Mouse (Mus musculus) layer of hippocampus, adult 9-11 months (tissue): ENCODE results near the gene Tns1.
A peak's percentile ranks its signal among the peaks of the same experiment; 100 is the strongest.

Source experiments
- DNase-seq: peaks from one replicate; pipeline ENCODE4 v3.0.0; 2022

The Tns1 gene

DNA sequence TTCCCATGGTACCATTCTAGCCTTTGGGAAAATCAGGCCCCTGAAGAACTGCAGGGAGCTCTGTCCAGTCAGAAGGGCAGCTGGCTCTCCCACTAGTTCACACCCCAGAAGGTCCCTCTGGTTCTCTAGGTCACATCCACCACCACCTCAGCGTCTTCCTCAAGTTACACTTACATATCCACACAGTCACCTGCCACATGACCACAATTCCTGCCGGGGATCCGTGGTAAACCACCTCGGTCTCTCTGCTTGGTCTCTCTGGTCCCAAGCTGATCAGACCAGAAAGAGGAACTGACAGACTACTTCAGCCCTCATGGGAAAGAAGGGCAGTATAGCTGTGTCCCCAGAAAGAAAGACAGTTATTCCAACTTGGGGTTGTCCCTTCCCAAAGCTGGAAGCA, 68.7 kb downstream of the Tns1 start:
- DNase-seq: no peak

- DNase-seq: no peak
Measured at GRCm38 (mm10) chr1:74054471-74054870, 69.8 kb downstream of the Tns1 start.

- no peak for DNase-seq
Measured at GRCm38 (mm10) chr1:74054007-74054406, 70.2 kb downstream of the Tns1 start.

- peak; percentile 56 for DNase-seq
Measured at GRCm38 (mm10) chr1:74053068-74053467, 71.2 kb downstream of the Tns1 start.

DNA sequence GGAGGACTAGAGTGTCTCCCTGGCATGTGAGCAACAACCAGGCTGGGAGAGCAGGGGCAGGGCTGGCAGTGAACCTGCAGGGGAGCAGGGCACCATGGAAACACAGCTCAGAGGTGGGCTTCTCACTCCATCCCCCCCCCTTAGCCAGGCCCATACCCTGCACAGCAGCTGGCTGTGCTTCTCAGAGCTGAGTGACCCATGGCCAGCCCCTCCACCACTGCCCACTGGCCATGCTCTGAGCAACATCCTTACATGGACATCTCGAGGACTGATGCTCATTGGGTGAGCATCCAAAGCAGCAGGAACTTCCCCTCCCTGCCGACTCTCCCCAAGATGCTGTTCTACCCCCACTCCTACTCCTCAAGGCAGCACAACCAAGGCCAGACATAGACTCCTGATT, 72.9 kb downstream of the Tns1 start:
- DNase-seq: no peak

DNA sequence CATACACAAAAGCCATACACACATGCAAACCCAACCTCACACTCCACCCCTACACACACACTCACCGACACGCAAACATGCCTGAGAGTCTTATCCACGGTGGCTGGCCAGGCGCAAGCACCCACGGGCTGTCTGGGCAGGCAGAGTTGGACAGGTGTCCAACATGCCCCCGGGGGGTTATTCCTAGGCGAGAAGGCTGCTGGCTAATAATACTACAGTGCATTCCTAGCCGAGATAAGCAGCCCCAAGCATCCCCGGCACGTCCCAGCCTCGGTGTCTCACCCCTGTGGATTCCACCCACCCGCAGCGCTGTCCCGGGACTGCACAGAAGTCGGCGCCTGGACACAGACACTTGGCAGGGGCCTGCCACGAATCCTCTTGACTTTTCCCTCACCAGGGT, 74.8 kb downstream of the Tns1 start:
- DNase-seq: no peak

- DNase-seq: no peak
Measured at GRCm38 (mm10) chr1:74047722-74048121, 76.5 kb downstream of the Tns1 start.

- DNase-seq: no peak
Measured at GRCm38 (mm10) chr1:74047311-74047710, 76.9 kb downstream of the Tns1 start.

GRCm38 (mm10) chr1:74045034-74045433, 79.2 kb downstream of the Tns1 start:
- DNase-seq: no peak

DNA sequence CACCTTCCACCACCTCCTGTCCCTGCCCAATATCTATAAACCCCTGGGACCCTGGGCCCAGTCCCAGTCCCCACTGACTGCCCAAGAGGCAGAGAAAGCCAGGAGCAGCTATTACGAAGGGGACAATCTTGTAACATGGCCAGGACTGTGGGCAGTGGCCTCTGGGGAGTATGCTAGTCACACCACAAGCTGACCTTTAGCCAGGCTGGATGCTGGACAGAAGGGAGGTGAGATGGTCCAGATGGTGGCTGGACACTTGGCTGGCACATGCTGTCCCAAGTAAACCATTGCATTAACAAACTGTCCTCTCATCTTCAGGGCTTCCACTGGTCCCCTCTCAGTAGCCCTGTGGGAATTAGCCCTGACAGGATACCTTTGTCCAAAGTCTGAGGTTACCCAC, 79.8 kb downstream of the Tns1 start:
- DNase-seq: no peak

- no peak for DNase-seq
Measured at GRCm38 (mm10) chr1:74043584-74044105, 80.6 kb downstream of the Tns1 start.

DNA sequence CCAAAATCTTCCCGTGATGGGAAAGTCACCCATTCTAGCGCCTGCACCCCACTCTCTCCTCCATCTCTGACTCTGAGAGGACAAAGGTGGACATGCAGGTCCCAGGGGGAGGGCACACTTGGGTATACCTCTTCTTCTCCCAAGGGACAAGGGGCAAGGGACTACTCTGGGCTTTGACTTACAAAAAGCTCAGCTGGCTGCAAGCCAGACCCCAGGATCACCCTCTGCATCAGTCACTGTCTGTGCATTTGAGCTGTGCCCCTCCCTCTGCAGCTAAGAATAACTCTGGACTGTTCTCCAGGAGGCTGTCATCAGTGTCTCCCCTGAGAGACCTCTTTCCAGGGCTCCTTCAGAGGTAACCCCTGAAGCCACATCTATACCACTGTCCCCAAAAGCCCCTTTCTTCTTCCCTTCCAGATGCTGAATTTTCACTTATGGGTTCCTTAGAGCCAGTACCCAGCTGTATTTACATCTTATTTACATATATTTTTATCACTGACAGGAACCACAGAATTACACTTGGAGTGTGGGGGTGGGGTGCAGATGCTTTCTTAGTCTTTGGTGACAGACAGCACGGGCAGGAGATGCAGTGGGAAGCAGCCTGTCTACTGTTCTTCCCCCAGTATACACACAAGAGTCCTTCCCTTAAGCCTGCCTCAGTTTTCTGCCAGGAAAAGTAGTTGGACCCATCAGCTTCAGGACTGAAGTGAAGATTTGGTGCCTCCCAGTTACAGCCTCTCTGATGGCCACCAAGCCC, 81.4 kb downstream of the Tns1 start:
- DNase-seq: peak; percentile 35

GRCm38 (mm10) chr1:74041692-74042091, 82.6 kb downstream of the Tns1 start:
- DNase-seq: no peak

GRCm38 (mm10) chr1:74041178-74041577, 83.1 kb downstream of the Tns1 start:
- no peak for DNase-seq

DNA sequence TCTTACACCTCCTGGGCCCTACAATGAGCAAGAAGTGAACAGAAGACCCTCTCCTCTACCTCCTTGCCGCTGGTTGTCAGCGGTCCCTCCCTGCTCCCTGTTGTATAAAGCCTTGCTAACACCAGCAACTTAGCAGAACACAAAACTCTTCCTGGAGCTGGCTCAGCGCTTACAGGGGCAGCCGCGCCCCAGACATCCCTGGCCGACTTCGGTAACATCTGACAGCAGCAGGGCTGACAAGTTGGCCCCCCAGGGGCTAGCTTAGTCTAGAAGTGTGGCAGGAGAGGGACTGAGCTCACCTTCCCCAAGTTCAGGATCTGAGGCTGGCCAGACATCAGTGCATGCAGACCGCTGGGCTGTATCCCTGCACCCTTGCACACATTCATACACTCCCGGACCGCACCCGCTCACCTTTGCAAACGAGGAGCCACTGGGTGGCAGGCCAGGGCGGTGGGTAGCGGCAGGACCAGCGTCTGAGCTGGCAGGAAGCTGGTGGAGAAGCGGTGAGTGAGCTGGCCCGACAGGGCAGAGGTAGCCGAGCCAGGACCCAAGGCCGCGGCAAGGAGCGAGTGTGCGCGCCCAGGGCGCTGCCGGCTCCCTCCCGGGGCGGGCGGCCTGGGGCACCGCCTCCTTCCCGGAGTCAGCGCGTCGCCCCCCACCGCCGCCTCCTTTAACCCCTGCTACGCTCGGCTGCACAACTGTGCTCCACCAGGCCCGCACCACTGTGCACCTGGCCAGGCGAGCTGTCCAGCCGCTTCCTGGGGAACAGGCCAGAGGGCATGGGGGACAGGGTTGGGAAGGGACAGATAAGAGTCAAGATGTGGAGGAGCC, 87.5 kb downstream of the Tns1 start:
- no peak for DNase-seq

DNA sequence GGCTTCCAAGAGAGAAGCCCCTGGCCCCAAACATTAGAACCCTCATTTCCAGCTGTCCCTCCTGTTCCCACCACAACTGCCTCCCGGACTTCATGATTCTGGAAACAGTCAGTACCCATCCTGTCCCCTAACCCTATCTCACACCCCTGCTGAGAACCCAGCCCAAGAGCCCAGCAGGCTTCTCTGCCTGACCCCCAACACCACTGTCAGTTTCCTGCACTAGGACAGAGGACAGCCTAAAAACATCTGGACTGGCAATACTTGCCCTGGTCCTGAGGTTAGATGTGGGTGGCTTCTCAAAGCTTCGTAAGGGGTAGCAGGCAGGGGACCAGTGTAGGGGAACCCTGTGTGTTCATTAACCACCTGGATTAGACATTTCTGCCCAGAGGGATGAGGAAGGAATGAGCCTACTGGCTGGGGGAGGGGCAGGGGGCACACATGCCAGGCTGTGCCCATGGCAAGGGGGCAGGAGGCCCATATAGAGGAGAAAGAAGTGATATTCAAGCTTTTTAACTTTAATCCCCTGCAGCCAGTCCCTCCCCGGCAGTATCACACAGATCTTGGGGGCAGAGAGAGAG, 88.2 kb downstream of the Tns1 start:
- no peak for DNase-seq

DNA sequence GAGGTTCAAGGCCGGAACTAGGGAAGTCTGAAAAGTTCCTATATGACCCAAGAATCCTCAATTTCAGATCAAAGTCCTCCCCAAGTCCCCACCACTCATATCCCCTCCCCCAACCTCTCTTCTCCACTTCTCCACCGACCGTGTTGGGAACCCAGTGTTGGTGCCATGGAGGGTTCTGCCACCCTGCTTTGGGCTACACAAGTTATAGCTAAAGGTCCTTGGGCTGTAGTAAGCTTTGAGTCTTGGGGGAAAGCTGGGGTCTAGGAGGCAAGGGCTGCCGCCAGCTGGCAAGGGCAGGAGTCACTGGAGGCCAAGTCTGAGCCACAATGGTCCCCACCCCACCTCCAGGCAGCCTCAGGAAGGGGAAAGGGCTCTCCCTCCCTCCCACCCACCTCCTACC, 88.8 kb downstream of the Tns1 start:
- no peak for DNase-seq

- DNase-seq: peak; percentile 40
Measured at GRCm38 (mm10) chr1:74034736-74035135, 89.5 kb downstream of the Tns1 start.

- no peak for DNase-seq
Measured at GRCm38 (mm10) chr1:74034211-74034610, 90.0 kb downstream of the Tns1 start.

DNA sequence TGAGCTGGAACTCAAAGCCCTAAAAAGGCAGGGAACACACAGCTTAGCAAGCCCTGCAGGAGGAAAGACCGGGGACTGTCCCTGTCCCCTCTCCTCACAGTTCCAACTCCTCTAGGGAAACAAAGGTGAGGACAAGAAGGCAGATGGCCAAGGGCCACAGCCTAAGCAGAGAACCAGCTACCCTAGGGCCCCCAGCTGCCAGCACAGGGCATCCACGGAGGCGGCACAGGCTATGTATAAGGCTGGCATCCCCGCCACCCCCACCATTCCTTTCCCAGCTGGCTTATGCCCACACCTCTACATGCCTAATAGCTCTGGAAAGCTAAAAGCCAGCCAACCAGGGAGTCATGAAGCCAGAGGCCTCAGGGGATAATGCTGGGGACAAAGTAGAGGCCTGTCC, 90.8 kb downstream of the Tns1 start:
- DNase-seq: no peak

- peak; percentile 45 for DNase-seq
Measured at GRCm38 (mm10) chr1:74032966-74033365, 91.3 kb downstream of the Tns1 start.

DNA sequence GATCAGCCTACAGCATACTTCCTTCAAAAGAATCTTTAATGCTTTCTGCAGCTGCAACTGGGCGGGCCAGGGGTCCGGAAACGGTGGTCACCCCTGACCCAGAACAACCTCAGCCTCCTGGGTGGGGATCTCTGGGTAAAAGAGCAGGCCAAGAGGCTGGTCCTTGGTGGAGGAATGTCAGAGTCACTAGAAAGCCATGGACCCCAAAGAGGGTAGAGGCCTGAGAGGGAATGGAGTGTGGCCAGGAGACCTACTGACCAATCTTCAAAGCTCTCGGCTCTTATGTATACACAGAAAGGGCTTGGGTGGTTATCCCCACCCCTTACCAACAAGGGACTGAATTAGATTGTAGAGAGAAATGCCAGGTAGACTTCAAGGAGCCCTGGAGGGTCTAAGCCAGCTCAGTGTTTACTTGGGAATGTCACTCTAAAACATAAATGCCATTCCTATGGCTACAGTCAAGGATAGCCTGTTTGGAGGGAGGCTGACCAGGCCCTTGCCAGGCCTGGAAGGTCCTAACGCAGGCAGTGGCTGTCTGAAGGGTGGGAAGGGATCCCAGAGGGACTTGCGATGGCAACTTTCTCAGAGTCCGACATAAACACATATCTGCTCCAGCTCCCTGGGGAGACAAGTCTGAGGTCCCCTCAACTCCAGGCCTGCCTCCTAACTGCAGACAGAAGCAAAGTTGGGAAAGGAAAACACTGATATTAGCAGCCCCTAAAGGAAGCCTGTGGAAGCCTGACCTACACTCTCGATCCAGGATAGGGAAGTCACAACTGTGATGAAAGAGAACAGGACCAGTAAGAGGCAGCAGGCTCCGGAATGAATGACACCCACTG, 92.3 kb downstream of the Tns1 start:
- DNase-seq: no peak

DNA sequence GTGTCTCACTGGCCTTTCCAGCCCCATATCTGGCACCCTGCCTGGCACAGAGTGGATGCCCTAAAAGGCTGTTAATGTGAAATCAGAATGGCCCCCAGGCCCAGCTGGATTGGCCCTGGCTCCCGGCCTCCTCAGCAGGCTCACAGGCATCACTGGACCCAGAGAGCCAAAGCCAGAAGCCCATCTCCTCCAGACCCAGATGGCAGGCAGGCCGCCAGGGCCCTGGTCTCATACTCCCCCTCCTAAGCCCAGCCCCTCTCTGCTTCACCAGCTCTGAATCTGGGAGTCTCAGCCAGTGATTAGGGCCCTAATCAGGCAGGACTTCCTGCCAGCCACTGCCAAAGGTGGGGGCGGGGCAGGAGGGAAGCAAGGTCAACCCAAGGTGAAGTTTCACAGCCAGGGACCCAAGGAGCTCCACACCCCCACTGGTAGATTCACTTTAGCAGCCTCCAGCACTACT, 93.3 kb downstream of the Tns1 start:
- no peak for DNase-seq
